Mouse (Mus musculus) embryo, embryonic 9.5 days (tissue): ENCODE results near the gene Lgals3.
"Not testable (repeated sequence)": the region's sequence is repeated elsewhere in the genome, so short reads cannot be mapped to it uniquely, and the experiment has no call there.

Source experiments
- DNase-seq: peaks from one replicate; pipeline ENCODE4 v3.0.0-alpha.2; 2017; ENCODE audit errors: extremely low spot score

Gene Lgals3

GRCm38 (mm10) chr14:47367461-47367860 is at the start of gene Lgals3:
Gene Lgals3, plus strand, starts transcription at chr14:47367751.
- peak; percentile 34 for DNase-seq

GRCm38 (mm10) chr14:47319362-47319761 is 48.2 kb upstream of the Lgals3 start:
- DNase-seq: no peak

GRCm38 (mm10) chr14:47321581-47321980 is 46.0 kb upstream of the Lgals3 start:
- DNase-seq: not testable (repeated sequence)

GRCm38 (mm10) chr14:47325965-47326761 is 41.4 kb upstream of the Lgals3 start:
- DNase-seq: no peak

GRCm38 (mm10) chr14:47327347-47327746 is 40.2 kb upstream of the Lgals3 start:
- no peak for DNase-seq

- DNase-seq: no peak
These were observed 35.6 kb upstream of the Lgals3 start for GRCm38 (mm10) chr14:47331920-47332319.

- peak; percentile 45 for DNase-seq
These were observed 32.7 kb upstream of the Lgals3 start for GRCm38 (mm10) chr14:47334819-47335218.

GRCm38 (mm10) chr14:47335300-47335699 is 32.3 kb upstream of the Lgals3 start:
- DNase-seq: no peak

GRCm38 (mm10) chr14:47340231-47340925 is 27.2 kb upstream of the Lgals3 start:
- no peak for DNase-seq

GRCm38 (mm10) chr14:47341811-47342291 is 25.7 kb upstream of the Lgals3 start:
- no peak for DNase-seq

GRCm38 (mm10) chr14:47346715-47347114 is 20.8 kb upstream of the Lgals3 start:
- no peak for DNase-seq

GRCm38 (mm10) chr14:47350974-47351373 is 16.6 kb upstream of the Lgals3 start:
- no peak for DNase-seq

- no peak for DNase-seq
These were observed 15.3 kb upstream of the Lgals3 start for GRCm38 (mm10) chr14:47352272-47352671.

GRCm38 (mm10) chr14:47353240-47353639 is 14.3 kb upstream of the Lgals3 start:
- DNase-seq: no peak

GRCm38 (mm10) chr14:47354111-47354577 is 13.4 kb upstream of the Lgals3 start:
- no peak for DNase-seq

- DNase-seq: no peak
These were observed 12.6 kb upstream of the Lgals3 start for GRCm38 (mm10) chr14:47354948-47355347.

GRCm38 (mm10) chr14:47356622-47357021 is 10.9 kb upstream of the Lgals3 start:
- DNase-seq: no peak

- no peak for DNase-seq
These were observed 7.9 kb upstream of the Lgals3 start for GRCm38 (mm10) chr14:47359610-47360009.

- DNase-seq: no peak
These were observed 6.1 kb upstream of the Lgals3 start for GRCm38 (mm10) chr14:47361418-47361817.

- no peak for DNase-seq
These were observed 5.7 kb upstream of the Lgals3 start for GRCm38 (mm10) chr14:47361899-47362298.

- DNase-seq: peak; percentile 42
These were observed 2.7 kb upstream of the Lgals3 start for GRCm38 (mm10) chr14:47364742-47365449.

- DNase-seq: no peak
These were observed 650 bp upstream of the Lgals3 start for GRCm38 (mm10) chr14:47366881-47367321.
